9 mouse cellular contexts compared by ENCODE assay signal in genomic region chr5:63970281-63970732, GRCm38 (mm10). TPM values are rescaled to one million over a fixed set of nuclear protein-coding genes. Genes with fewer than 3 reads are reported as not detected.
A peak's percentile ranks its signal among the peaks of the same experiment; 100 is the strongest.
DNase-seq lines count a peak whose midpoint lies in the region; ATAC-seq and TF ChIP-seq lines count a peak whose summit lies in the region.
"Had no signal": no experiment of that assay in that cellular context is flagged by ENCODE, and none has a peak within 500 bp of the region (broad histone marks: within the 10 kb centered on the region; RNA-seq: fewer than 3 reads in every experiment).

No protein-coding gene starts in this region.

- no peak overlapping the region for H3K4me3 ChIP-seq in kidney, embryonic 14.5 days (ENCODE audit: low read length)
- H3K4me3 ChIP-seq in forebrain, embryonic 13.5 days = no peak overlapping the region
- H3K4me3 ChIP-seq in layer of hippocampus, adult 2 months = no peak overlapping the region

- H3K4me1 ChIP-seq in kidney, embryonic 14.5 days (ENCODE audit: control insufficient read depth, insufficient read depth, low read length) = peaks cover 19% of the 10 kb centered on the region
- H3K4me1 ChIP-seq in forebrain, embryonic 13.5 days = peaks cover 30% of the 10 kb centered on the region

- no peaks in the 10 kb centered on the region for H3K9me3 ChIP-seq in kidney, embryonic 14.5 days (ENCODE audit: control insufficient read depth, low read length)
- no peaks in the 10 kb centered on the region for H3K9me3 ChIP-seq in forebrain, embryonic 13.5 days (replicated peaks)

- no peak overlapping the region for H3K9ac ChIP-seq in kidney, embryonic 14.5 days (ENCODE audit: low read depth, low read length)
- no peak overlapping the region for H3K9ac ChIP-seq in forebrain, embryonic 13.5 days

- no peaks in the 10 kb centered on the region for H3K27me3 ChIP-seq in kidney, embryonic 14.5 days (ENCODE audit: control insufficient read depth, insufficient read depth, low read length)
- no peaks in the 10 kb centered on the region for H3K27me3 ChIP-seq in forebrain, embryonic 13.5 days

- no peak overlapping the region for H3K4me2 ChIP-seq in kidney, embryonic 14.5 days (replicated peaks; ENCODE audit: low read depth, low read length)
- H3K4me2 ChIP-seq in forebrain, embryonic 13.5 days = no peak overlapping the region

- WGBS in kidney, embryonic 14.5 days = 7% methylated on average over 7 of the region's 7 CpGs
- 6% methylated on average over 7 of the region's 7 CpGs for WGBS in forebrain, embryonic 13.5 days

- DNase-seq in kidney, adult 8-10 months = no peak
- DNase-seq in MN1 (ENCODE audit: low spot score) = peak; percentile 70
- peak; percentile 45 for DNase-seq in lung, postnatal 36 days
- DNase-seq in layer of hippocampus, adult 2 months (ENCODE audit: low spot score in 2 of 2) = no peak
- no peak for DNase-seq in layer of hippocampus, postnatal 14 days (ENCODE audit: low spot score in 2 of 2)
- no peak for DNase-seq in gastrocnemius, adult 8-10 months (ENCODE audit: low spot score in 2 of 2)
- DNase-seq: gastrocnemius, postnatal 10 days had no signal

- H3K36me3 ChIP-seq in kidney, embryonic 14.5 days (ENCODE audit: control insufficient read depth, insufficient read depth, low read length) = no peaks in the 10 kb centered on the region
- H3K36me3 ChIP-seq in forebrain, embryonic 13.5 days (ENCODE audit: poor library complexity, severe bottlenecking) = no peaks in the 10 kb centered on the region

- TF ChIP-seq CTCF in layer of hippocampus, adult 2 months (conservative IDR thresholded peaks at IDR 0.05) = no peak

- ATAC-seq in kidney, embryonic 14.5 days (ENCODE audit: low FRiP score, low TSS enrichment) = no peak
- ATAC-seq in forebrain, embryonic 13.5 days = no peak; the same call in 1 of the 2 replicates

- H3K27ac ChIP-seq in kidney, embryonic 14.5 days (ENCODE audit: low read depth, low read length) = peak overlapping the region; percentile 34; the same call in 1 of the 2 replicates
- H3K27ac ChIP-seq in forebrain, embryonic 13.5 days = peak overlapping the region; percentile 8; the same call in 1 of the 2 replicates
- H3K27ac ChIP-seq in layer of hippocampus, adult 2 months = no peak overlapping the region

RNA-seq across cellular contexts. Expression of gene Rell1, which starts 1.6 kb away (rescaled TPM):
- 13.2 and 13.7 TPM in 2 replicates for polyA plus RNA-seq in kidney, embryonic 14.5 days (2014; fragmentation: Nextera tagmentation; extraction: Ambion mirVana)
- 14.1 and 14.4 TPM in 2 replicates for polyA plus RNA-seq in forebrain, embryonic 13.5 days (2015; fragmentation: Nextera tagmentation; extraction: Ambion mirVana)
- 10 to 100 TPM in 1 of 2 experiments, 1 to 10 TPM in 1; 9.0 to 13.5 TPM for total RNA-seq in layer of hippocampus, adult 2 months (2021)
- 10 to 100 TPM; 15.4 to 15.7 TPM for total RNA-seq in layer of hippocampus, postnatal 14 days (2021)
- total RNA-seq in gastrocnemius, adult 8-10 months (2022) = 10 to 100 TPM in 3 of 4 experiments, 1 to 10 TPM in 1; 9.9 to 11.8 (median 11.0) TPM

Comparison
In these comparisons a context has a peak if more than half of its experiments do, and no peak if none do; other contexts are left out.
1. DNase-seq: peak in MN1 (single experiment) and lung, postnatal 36 days (single experiment); none in kidney, adult 8-10 months (0 of 2), layer of hippocampus, adult 2 months (0 of 2), layer of hippocampus, postnatal 14 days (0 of 2) and gastrocnemius, adult 8-10 months (0 of 2).